Mouse (Mus musculus) adrenal gland, postnatal 36 days (tissue): ENCODE results near the gene Imp3. TPM values are rescaled to one million over a fixed set of nuclear protein-coding genes. Genes with fewer than 3 reads are reported as not detected.
"Not testable (repeated sequence)": the region's sequence is repeated elsewhere in the genome, so short reads cannot be mapped to it uniquely, and the experiment has no call there.

Experiments used
- DNase-seq, 2 experiments: peaks; one replicate each; pipeline ENCODE4 v3.0.0; 2021; ENCODE audit warnings: mixed read lengths in 1 of 2
- total RNA-seq, 2 experiments: library from RNA; stranded (reverse); gene quantifications; 2 replicates each; pipeline ENCODE4 v1.2.3; 2021

Gene Imp3
- total RNA-seq, 2 experiments from 2014 or later = 89.4 to 106 TPM

DNA sequence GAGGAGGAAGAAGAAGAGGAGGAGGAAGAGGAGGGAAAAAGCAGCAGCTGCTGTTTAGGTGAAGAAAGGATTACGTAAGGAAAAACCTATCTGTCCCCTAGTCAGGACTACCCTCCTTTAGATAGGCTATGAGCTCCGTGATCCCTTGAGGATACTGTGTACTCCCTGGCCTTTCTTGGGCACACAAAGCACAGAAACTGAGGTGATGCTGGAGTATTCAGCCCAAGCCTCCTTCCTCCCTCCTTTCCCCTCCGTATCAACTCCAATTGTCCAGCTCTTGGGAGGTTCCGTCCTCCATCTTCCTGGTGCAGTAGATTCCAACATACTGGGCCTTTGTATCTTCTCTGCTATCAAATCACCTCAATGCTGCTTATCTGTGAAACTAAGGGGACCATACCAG, 14.5 kb upstream of the Imp3 start:
- no peak for DNase-seq

DNA sequence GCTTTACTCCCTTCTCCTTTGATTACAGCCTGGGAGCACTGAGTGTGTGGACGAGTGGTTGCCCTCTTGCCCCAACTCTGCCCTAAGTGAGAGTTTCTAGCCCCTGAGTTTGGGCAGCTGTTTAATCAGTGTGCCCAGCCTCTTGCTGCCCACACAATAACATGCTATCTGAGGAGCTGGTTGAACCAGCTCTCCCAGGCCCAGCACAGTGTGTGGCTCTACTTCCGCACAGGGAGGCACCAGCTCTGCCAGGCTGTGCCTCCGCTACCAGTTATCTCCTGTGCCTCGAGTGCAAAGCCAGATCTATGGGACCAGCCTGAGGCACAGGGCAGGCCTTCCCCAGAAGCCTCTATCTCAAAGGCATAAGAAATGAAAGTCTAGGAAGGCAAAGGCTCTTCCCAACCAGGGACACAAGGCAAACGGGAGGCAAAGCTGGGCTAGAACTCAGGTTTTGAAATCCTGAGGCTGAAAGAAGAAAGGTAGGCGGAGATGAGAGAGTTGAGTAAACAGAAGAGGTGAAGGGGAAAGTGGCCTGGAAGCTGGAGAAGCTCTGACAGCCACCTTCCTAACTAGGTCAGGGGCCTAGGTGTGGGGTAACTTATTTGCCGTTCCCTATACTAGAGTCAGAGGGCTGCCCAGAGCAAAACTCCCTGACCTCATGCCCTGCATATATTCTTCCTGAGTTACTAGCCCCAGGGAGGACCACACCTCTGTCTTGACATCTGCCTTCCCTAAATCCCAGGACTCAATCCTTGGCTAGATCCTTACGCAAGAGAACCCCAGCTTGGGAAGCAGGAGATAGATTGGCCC, 13.2 kb upstream of the Imp3 start:
- peak; percentile 15 to 34 for DNase-seq

DNA sequence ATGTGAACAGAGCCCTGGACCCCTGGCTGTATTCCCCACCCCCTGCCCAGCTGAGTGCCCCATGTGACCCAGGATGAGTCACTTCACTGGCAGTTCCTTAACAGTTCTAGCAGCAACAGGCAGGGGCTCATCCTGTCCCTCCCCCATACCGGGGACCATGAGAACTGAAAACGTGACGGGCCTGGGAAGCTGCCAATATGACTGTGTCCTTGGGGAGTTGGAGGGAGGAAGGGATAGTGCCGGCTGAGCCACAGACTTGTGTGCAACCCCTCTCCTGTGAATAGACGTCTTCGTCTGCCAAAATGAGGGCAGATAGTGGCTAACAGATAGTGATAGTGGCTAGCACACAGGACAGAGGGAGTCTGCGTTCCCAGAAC, 12.6 kb upstream of the Imp3 start:
- peak; percentile 96 for DNase-seq

DNA sequence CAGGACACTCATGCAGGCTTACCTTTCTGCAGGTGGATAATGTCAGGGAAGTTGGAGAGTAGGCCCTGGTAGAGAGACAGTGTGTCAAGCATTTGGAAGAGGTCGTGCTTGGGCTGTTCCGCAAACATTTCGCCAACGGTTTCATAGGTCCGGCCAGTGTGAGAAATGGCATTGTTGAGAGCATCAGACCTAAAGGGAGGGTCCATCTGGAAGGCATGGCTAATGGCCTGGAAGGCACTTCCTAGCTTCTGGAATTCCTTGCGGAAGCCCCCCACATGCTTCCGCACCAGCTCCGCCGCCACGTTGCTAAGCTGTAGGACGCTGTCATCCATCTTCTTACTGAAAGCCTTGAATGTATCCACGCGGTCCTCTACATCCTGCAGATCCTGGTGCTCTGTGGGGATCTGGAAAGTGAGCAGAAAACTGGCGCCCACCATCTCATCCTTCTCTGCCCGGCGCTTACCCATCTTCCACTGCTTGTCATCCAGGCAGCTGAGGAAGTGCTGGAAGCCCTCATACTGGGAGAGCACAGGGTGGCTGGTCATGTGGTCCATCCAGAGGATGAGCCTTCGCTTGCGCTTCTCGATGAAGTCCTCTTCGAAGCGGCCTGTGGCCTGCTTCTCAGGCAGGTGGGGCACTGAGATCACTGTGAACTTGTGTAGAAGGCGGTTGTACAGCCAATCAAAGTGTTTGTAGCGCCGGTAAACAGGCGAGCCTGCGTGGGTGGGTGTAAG, 11.8 kb upstream of the Imp3 start:
- DNase-seq = peak in 1 of 2 experiments; percentile 13

DNA sequence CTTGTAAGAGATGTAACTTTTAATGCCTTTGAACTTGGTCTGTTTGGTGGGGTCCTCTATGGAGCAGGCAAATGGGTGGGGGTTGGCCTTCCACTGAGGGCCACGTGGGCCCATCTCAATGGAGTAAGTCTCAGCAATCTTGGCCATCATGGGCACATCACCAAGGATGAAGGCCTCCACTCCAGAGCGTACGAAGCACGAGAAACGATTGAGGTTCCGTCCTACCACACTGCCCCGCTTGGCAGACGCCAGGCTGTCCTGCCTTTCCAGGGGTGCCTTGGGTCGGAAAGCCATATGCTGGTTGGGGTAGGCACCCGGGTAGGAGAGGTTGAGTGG, 11.3 kb upstream of the Imp3 start:
- DNase-seq = no peak

DNA sequence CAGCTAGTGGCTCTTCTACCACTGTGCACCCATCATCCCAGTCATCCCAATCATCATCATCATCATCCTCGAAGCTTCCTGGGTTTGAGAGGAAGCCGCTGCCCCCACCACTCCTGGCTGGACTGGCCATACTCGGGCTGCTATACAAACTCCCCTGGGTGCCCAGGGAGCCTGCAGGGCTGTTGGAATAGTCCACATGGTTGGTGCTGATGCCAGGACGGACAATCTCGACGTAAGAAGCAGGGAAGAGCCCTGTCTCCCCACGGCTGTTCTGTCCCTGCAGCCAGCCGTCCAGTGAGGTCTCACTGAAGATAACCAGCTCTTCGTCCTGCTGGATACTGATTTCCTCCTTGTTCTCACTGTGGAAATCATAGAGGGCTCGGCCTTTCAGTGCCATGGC, 10.9 kb upstream of the Imp3 start:
- no peak for DNase-seq

DNA sequence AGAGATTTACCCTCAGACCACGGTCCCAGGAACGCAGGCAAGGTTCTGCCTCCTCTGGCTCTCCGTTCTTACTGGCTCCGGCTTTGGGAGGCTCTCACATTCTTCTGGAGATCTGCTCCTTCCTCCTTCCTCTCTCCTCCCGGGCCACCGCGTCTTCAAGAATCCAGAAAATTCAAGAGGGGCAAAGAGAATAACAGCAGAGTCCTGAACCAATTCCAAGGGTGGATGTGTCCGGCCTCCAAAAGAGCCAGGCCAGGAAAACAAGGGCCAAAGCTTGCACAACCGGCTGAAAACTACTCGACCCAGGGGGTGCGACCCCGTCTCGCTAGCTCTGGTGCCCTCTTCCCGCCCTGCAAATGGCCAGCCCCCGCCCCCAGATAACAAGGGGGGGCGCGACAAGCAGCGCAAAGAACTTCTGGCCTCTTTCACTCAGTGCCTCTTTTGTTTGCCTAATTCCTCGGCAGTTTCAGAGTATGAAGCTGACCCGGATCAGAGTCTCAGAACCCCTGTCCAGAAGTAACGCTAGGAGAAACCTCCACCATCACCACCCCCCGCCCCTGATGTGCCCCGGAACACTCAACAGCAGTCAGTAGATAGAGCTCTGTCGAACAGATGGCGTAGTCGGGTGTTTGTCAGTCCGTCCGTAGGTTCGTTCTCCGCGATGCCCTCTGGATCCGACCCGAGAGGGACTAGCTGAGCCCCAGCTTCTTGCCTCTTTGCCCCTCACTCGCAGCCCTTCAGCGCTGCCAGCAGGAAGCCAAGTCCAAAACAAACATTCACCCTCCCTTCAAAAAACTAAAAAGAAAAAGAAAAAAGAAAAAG, 9.9 kb upstream of the Imp3 start:
- peak; percentile 41 to 65 for DNase-seq

DNA sequence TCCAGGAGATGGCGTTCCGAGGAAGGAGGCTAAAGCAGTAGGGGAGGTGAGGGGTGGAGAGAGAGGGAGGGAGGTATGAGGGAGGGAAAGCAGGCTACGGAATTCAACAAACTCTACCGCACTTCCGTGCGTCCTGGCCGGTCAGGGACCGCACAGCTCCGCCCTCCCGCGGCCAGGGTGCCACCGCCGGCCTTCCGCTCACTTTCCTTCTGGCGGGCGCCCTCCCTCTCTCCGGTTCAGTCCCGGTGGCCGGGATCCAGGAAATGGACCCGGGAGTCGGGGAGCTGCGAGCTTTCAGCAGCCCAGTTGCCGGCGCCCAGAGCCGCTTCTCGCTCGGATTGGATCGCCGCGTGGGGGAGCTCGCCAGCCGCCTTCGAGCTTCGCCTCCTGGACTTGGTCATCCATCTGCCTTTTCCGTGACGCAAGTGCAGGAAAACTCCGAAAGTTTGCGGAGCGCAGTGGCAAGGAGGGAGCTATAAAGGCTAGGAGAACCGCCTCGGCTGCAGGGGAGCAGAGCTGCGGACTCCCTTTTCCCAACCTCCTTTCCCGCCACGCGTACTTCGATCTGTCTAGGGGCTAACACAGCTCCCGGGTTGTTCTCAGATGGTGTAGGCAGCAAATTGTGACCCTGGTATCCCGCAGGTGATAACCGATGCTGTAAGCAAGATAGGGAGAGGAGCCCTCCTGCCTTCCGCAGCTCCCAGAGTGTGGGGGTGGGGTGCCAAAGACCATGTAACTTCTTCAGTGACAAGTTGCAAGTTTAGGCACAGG, 9.0 kb upstream of the Imp3 start, which contains the start of gene Snx33:
Gene Snx33 (minus strand): TSS at position 331 of the 771 bp plus-strand sequence.
- peak; percentile 96 to 98 for DNase-seq

DNA sequence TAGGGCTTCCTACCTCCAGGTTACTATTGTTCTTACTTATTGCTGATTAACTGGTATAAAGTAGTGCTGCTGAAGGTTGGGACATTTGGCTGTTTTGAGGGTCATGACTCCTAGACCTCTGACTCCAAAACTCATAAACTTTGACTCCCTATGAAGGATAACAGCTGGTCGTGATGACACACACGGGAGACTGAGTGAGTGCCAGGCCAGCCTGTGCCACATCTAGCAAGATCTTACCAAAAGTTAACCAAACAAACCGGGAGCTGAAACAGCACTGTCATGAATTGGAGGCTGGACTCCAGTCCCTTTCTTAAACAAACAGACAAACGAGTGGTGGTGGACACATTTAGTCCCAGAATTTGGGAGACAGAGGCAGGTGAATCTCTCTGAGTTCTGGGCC, 7.8 kb upstream of the Imp3 start:
- no peak for DNase-seq

DNA sequence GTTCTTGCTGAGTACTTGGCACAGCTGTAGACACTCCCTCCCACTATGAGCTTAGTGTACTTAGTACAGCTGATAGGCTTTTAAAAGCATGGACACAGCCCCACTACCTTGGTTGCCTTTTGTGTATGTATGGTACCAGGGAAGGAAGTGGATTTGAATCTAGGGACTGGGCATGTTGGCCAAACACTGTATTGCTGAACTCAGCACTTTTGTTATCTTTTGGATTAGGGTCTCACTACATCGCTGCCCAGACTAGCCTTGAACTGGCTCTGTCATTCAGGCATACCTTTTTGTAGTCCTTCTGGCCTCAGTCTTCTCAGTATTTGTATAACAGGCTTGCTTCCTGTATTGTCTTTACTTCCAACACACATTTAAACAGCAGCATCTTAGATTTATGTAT, 6.7 kb upstream of the Imp3 start:
- no peak for DNase-seq

DNA sequence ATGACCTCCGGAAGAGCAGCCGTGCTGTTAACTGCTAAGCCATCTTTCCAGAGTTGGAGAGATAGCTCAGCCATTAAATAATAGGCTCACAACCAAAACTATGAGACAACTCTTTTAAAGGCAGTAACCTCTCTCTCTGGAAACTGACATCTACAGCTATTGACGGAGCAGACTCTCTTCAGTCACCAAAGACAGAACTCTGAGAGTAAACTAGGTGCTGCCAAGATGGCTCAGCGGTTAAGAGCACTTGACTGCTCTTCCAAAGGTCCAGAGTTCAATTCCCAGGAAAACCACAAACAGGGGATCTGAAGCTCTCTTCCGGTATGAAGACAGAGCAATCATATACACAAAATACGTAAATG, 433 bp upstream of the Imp3 start:
- DNase-seq = no peak

DNA sequence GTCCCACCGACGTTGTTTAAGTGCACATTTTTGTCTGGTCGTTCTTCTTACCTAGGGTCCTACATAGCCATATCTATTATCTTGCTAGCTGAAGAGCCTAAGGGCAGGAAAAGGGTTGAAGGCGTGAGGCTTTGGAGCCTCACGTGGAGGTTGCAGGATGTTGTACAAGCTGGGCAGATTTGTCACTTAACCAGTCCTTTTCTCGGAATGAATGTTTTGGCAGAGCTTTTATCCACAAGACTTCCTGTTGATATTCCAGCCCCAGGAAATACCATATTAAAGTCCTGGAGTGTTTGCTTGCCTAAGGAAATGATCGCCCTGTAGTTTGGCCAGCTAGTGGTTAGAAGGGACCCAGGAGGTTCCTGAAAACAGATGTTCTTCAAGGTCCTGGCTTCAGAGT, 1.1 kb downstream of the Imp3 start:
- DNase-seq = peak in 1 of 2 experiments; percentile 19

DNA sequence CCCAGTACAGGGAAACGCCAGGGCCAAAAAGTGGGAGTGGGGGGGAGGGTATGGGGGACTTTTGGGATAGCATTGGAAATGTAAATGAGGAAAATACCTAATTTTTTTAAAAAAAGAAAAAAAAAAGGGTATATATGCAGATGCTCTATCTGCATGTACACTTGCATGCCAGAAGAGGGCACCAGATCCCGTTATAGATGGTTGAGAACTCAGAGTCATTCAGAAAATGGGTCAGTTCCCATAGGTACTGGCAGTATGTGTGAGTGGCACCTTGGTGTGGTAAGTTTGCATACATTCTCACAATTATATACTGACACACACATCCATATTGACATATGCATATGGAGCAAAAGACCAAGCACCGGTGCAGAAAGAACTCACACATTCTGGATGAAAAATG, 10.2 kb downstream of the Imp3 start:
- peak; percentile 51 to 68 for DNase-seq

DNA sequence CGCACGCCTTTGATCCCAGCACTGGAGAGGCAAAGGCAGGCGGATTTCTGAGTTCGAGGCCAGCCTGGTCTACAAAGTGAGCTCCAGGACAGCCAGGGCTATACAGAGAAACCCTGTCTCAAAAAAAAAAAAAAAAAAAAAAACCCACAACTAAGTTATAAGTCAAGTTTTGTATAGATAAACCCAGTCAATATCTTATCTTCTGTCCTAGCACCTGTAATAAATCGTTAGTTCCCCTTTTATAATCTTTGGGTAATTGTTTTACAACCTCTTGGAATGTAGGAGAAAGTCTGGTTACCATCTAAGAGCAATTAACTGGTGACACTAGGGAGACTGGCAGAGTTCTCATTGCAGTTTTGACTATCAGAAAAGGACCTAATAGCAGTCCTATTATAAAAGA, 11.4 kb downstream of the Imp3 start:
- DNase-seq = not testable (repeated sequence)

DNA sequence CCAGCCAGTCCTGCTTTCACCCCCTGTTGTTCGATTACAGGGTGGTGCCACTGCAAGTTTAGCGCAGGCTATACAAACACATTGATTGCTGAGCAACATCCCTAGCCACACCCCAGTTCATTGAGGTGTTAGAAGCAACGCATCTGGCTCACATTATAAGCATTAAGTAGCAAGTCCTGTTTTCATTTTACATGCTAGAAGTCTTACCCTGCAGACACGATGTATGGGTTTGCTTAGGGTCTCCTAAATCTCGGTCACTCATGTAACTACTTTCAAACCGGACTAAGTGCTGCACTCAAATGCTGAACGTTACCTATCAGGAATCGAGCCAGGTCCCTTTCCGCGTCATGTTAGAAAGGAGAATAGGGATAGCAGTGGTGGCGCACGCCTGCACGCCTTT, 12.5 kb downstream of the Imp3 start:
- no peak for DNase-seq

DNA sequence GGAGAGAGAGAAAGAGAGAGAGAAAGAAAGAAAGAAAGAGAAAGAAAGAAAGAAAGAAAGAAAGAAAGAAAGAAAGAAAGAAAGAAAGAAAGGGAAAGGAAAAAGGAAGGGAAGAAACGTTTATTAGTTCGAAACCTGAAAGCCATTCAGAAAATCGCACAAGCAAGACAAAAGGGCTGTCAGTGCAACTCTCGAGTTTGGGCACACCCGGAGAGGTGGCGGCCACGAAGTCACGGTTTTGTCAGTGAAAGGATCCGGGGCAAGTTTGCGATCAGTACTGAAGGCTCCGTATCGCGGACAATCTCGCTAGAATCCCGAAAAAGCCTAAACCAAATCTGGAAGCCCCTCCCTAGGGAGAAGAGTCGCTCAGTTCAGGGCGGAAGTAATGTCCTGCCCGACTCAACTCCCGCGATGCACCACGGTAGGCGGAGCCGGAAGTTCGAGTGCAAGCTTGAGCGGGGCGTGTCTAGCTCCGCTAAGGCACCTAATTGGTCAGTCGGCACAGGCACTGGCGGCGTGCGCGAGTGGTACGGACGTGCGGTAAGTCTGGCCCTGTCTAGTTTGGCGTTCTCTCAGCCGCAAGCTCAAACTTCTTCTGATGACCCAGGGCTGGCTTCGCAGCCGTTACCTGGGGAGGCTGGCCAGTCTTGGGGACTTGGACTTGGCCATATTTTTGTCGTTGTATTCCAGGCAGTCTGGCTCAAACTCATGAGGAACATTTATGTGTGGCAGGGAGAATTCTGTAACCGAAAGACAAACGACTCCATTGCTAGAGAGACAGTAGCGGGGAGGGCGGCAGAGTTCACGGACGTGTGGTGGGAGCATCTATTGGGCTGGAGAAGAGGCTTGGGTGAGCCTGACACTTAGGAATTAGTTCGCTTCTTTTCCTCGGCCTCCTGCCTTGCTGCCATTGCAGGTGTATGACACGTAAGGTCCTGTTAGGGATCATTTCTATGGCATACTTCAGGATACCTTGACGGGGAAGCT, 13.4 kb downstream of the Imp3 start, which contains the start of gene Snupn:
Gene Snupn (plus strand): TSS at position 465 of the 987 bp plus-strand sequence.
- peak; percentile 98 to 99 for DNase-seq

DNA sequence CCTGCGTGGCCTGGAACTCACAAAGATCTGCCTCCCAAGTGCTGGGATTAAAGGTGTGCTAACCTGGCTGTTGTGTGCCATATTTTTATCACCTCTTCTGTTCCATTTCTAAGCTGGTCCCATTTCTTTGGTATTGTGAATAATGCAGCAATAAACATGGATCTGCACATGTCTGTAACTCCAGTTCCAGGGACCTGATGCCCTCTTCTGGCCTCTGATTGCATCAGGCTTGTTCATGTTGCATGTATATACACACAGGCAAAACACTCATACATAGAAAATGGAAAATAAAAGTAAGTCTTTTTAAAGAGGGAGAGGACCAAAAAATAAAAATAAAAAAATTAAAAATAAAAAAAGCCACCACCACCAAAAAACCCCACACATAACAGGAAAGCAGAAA, 16.3 kb downstream of the Imp3 start:
- no peak for DNase-seq

DNA sequence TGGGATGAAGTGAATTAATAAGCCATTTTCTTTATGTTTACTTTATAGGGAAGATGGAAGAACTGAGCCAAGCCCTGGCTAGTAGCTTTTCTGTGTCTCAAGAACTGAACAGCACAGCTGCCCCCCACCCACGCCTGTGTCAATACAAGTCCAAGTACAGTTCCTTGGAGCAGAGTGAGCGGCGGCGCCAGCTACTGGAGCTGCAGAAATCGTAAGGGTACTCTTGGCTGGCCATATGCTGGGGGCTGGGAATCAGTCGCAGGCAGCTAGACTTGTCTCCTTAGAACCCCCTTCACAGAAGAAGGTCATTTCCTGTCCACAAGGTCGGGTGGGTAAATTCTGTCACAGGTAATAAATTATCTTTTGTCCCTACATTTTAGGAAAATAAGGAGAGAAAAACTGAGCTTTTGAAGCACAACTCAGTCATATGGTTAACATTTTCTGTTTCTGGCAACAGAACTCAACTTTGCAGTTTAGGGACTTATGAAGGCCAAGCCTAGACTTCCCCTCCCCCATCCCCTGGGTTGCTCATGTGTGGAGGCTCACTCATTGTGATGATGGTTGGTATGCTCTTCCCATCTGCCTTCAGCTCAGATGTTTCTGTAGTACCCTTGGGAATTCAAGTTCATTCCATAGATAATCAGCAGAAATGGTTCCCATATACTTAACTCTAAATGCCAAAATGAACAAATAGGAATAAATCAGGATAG, 19.8 kb downstream of the Imp3 start:
- peak; percentile 20 to 44 for DNase-seq

DNA sequence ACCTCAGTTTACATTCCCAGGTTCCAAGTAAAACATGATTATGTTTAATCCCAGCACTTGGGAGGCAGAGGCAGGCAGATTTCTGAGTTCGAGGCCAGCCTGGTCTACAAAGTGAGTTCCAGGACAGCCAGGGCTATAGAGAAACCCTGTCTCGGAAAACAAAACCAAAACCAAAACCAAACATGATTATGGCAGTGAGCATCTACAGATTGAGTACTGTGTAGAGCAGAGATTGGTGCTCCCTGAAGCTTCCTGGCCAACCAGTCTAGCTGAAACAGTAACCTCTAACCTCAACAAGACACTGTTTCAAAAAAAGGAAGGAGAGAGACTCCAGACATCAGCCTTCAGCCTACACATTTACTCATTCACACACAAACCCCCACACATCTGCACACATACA, 21.4 kb downstream of the Imp3 start:
- DNase-seq = no peak

DNA sequence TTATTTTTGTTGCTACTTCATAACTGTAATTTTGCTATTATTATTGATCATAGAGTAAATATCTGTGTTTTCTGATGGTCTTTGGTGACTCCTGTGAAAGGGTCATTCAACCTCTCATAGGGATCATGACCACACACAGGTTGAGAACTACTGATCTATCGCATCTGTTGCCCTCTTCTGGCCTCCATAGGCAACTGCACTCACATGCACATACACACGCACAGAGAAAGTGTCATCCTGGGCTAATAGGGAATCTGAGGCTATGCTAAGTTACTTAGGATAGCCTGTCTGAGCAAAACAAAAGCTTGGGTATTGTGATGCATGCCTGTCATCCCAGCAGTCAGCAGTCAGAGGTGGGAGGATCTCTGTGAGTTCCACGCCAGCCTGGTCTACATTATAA, 24.3 kb downstream of the Imp3 start:
- no peak for DNase-seq
